Mouse (Mus musculus) regulatory T cell (primary cell): ENCODE measurements around the gene Olfr33.

ENCODE experiments used
- in situ Hi-C: fragments of 300-600 bp; cut with MboI, MseI; formaldehyde crosslinking; loops from one replicate; pipeline ENCODE4 v1.15.1; 2025; ENCODE audit warnings: high pct_unique_total_duplicates

Olfr33 gene

GRCm38 (mm10) chr7:102718970-102719369 lies at the start of gene Olfr33:
Gene Olfr33 (minus strand): TSS chr7:102719070.
- in situ Hi-C loops = no loop called here

GRCm38 (mm10) chr7:102759266-102759665 lies 40.4 kb upstream of the Olfr33 start, which contains the start of the genes Olfr560 and Olfr78:
Gene Olfr560 (minus strand): TSS chr7:102759366.
Gene Olfr78 (minus strand): TSS chr7:102759471.
- in situ Hi-C loops = loop anchor here (10.0 kb wide), 1 partner anchor 244 kb away; no protein-coding TSS in a partner anchor

GRCm38 (mm10) chr7:102752086-102752485 lies 33.2 kb upstream of the Olfr33 start:
- in situ Hi-C loops = loop anchor here (10.0 kb wide), 1 partner anchor 237 kb away; no protein-coding TSS in a partner anchor

- in situ Hi-C loops = no loop called here
These were observed 18.8 kb upstream of the Olfr33 start for GRCm38 (mm10) chr7:102737705-102738104.

GRCm38 (mm10) chr7:102733793-102734192 lies 14.9 kb upstream of the Olfr33 start:
- in situ Hi-C loops = no loop called here

- in situ Hi-C loops = no loop called here
These were observed 8.5 kb upstream of the Olfr33 start, which contains the start of gene Olfr559 for GRCm38 (mm10) chr7:102727391-102727790. Gene Olfr559 (minus strand): TSS chr7:102727491.

- in situ Hi-C loops = no loop called here
These were observed 17.0 kb downstream of the Olfr33 start, which contains the start of gene Olfr558 for GRCm38 (mm10) chr7:102701915-102702314. Gene Olfr558 (plus strand): TSS chr7:102702215.

GRCm38 (mm10) chr7:102698461-102698860 lies 20.4 kb downstream of the Olfr33 start:
- in situ Hi-C loops = loop anchor here (5.0 kb wide), 1 partner anchor 224 kb away; the partner anchor contains the start of gene Olfr572

GRCm38 (mm10) chr7:102695358-102696125 lies 23.3 kb downstream of the Olfr33 start, which contains the start of gene Olfr557:
Gene Olfr557 (plus strand): TSS chr7:102695910.
- in situ Hi-C loops = loop anchor here (5.0 kb wide), 1 partner anchor 227 kb away; the partner anchor contains the start of gene Olfr572

- in situ Hi-C loops = no loop called here
These were observed 31.8 kb downstream of the Olfr33 start, which contains the start of gene Trim68 for GRCm38 (mm10) chr7:102686944-102687501. Gene Trim68 (minus strand): TSS chr7:102687327.

GRCm38 (mm10) chr7:102681916-102682315 lies 37.0 kb downstream of the Olfr33 start:
- in situ Hi-C loops = no loop called here

GRCm38 (mm10) chr7:102676225-102676624 lies 42.6 kb downstream of the Olfr33 start:
- in situ Hi-C loops = no loop called here

GRCm38 (mm10) chr7:102665378-102665777 lies 53.5 kb downstream of the Olfr33 start:
- in situ Hi-C loops = no loop called here

GRCm38 (mm10) chr7:102664599-102664998 lies 54.3 kb downstream of the Olfr33 start, which contains the start of gene Olfr556:
Gene Olfr556 (plus strand): TSS chr7:102664899.
- in situ Hi-C loops = no loop called here
